Mouse (Mus musculus) forebrain, embryonic 13.5 days (tissue): Measurements from ENCODE around the gene Rxrg. TPM values are rescaled to one million over a fixed set of nuclear protein-coding genes. Genes with fewer than 3 reads are reported as not detected.
A peak's percentile ranks its signal among the peaks of the same experiment; 100 is the strongest.

Source experiments
- ATAC-seq: fragments of 200-750 bp; cut with Nextera tagmentation; 2 replicates; pipeline ENCODE4 v1.8.0; 2017
- H3K27ac ChIP-seq: fragments of 300-500 bp; sonication (generic); 2 replicates; pipeline ENCODE4 v1.5.1; 2015; ENCODE audit warnings: inconsistent platforms, mild to moderate bottlenecking, moderate library complexity
- H3K27me3 ChIP-seq: fragments of 300-500 bp; sonication (generic); 2 replicates; pipeline ENCODE4 v1.6.1; 2015; ENCODE audit warnings: mild to moderate bottlenecking, inconsistent platforms
- H3K36me3 ChIP-seq: fragments of 300-500 bp; sonication (generic); 2 replicates; pipeline ENCODE4 v1.6.1; 2015; ENCODE audit warnings: mild to moderate bottlenecking, inconsistent platforms; ENCODE audit not compliant: poor library complexity, severe bottlenecking
- H3K4me1 ChIP-seq: fragments of 300-500 bp; sonication (generic); 2 replicates; pipeline ENCODE4 v1.6.1; 2015; ENCODE audit warnings: inconsistent platforms
- H3K4me2 ChIP-seq: fragments of 300-500 bp; sonication (generic); 2 replicates; pipeline ENCODE4 v1.6.1; 2015; ENCODE audit warnings: inconsistent platforms, mild to moderate bottlenecking, moderate library complexity
- H3K4me3 ChIP-seq: fragments of 300-500 bp; sonication (generic); 2 replicates; pipeline ENCODE4 v1.5.1; 2015; ENCODE audit warnings: mild to moderate bottlenecking, inconsistent platforms
- H3K9ac ChIP-seq: fragments of 300-500 bp; sonication (generic); 2 replicates; pipeline ENCODE4 v1.6.1; 2015; ENCODE audit warnings: mild to moderate bottlenecking, inconsistent platforms
- H3K9me3 ChIP-seq: fragments of 300-500 bp; sonication (generic); replicated peaks from 2 replicates; pipeline ENCODE4 v1.6.1; 2016; ENCODE audit warnings: inconsistent platforms
- WGBS: fragments of 180-500 bp; shearing (Covaris S2); methylation state at CpG from one replicate; pipeline ENCODE4 v1.1.7; 2015; 5-methylcytosine and 5-hydroxymethylcytosine counted together
- polyA plus RNA-seq: library from polyadenylated mRNA; unstranded; fragments of >200 nt; fragmentation: Nextera tagmentation; extraction: Ambion mirVana; gene quantifications from 2 replicates; pipeline ENCODE4 v1.2.1, GENCODE M21; 2015

Rxrg gene
- polyA plus RNA-seq, 1 experiment from 2014 or later = 5.6 TPM

DNA sequence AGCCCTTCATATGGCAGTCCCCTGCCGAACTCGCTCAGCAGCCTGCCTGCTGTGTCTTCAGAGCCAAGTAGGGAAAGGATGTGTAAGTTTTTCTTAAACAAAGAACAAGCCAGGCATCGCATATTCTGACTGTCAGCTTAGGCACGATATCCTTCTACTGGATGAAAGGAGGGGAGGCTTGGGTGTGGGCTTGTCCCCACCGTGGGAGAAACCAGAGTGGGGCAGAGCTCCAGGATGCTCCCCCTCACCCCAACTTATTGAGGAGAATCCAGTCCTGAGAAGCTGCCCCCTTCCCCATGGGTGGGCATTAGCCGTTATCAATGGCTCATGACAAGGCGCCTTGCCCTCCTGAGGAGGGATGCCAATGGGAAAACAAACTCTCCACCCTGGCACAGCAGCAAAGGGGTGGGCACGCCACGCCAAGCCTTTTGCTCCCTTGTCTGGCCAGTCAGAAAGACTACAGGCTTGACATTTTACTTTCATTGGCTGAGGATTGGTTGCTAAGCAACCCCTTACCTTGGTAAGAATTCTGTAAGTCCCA is 10.1 kb downstream of the Rxrg start:
- peaks cover 3% of the 10 kb centered on the region; the same call in 1 of the 2 replicates for H3K27me3 ChIP-seq
- no peaks in the 10 kb centered on the region for H3K9me3 ChIP-seq
- H3K9ac ChIP-seq = no peak overlapping the region
- H3K36me3 ChIP-seq = no peaks in the 10 kb centered on the region
- H3K4me3 ChIP-seq = 0 out of 2 replicates have a peak overlapping the region, but pooled peaks have one; percentile 2
- ATAC-seq = peak; percentile 80
- no peak overlapping the region for H3K27ac ChIP-seq
- WGBS = 16% methylated on average over 9 of the region's 9 CpGs
- H3K4me2 ChIP-seq = peak overlapping the region; percentile 48
- peaks cover 17% of the 10 kb centered on the region for H3K4me1 ChIP-seq

DNA sequence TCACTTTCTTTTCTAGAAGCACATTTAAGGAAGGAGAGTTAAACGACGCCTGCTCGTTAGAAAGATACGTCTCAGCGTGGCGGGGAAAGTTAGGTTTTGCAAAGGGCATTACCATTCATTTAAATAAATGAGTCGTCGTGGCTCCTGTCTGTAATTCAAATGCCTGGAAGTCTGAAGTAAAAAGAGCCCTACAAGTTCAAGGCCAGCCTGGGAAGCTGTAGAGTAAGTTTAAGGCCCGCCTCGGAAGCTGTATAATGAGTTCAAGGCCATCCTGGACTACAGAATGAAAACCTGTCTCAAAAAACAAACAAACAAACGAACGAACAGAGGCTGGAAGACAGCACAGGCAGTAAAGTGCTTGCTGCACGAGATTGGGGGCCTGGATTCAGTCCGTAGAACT is 18.9 kb downstream of the Rxrg start:
- no peaks in the 10 kb centered on the region for H3K36me3 ChIP-seq
- peaks cover 3% of the 10 kb centered on the region; the same call in 1 of the 2 replicates for H3K27me3 ChIP-seq
- no peak overlapping the region for H3K4me2 ChIP-seq
- no peak overlapping the region for H3K9ac ChIP-seq
- WGBS = 57% methylated on average over 14 of the region's 14 CpGs
- no peak overlapping the region for H3K27ac ChIP-seq
- ATAC-seq = no peak
- no peaks in the 10 kb centered on the region for H3K4me1 ChIP-seq
- no peaks in the 10 kb centered on the region for H3K9me3 ChIP-seq
- H3K4me3 ChIP-seq = no peak overlapping the region

DNA sequence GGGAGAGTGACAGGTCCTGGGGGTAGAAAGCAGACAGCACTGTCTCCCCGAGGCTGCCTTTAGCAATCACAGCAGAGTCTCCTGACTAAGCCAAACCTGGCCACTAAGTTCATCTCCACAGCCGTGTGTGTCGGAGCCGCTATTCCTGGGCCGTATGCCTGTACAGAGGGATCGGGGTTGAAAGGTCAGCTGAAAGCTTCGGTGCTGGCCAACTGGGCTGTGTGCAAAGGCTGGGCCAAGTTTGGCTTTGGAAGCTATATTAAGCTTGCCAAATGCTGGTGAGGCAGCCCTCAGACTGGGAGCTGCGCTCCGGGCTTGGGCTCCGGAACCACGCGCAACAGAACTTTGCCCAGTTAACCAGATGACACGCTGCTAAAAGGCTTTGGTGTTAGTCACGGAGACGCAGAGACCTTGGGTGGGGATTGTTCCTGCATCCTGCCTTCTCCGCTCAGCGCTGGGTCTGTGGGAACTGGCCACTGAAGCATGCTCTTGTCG is 19.9 kb downstream of the Rxrg start:
- ATAC-seq = peak; percentile 21; the same call in 1 of the 2 replicates
- Histone ChIP-seq H3K9ac (no peak overlapping the region), H3K4me2 (no peak overlapping the region), H3K27ac (no peak overlapping the region), H3K36me3 (no peaks in the 10 kb centered on the region), H3K4me3 (no peak overlapping the region), H3K4me1 (no peaks in the 10 kb centered on the region), H3K9me3 (no peaks in the 10 kb centered on the region), H3K27me3 (peaks cover 2% of the 10 kb centered on the region; the same call in 1 of the 2 replicates)
- 87% methylated on average over 18 of the region's 18 CpGs for WGBS

DNA sequence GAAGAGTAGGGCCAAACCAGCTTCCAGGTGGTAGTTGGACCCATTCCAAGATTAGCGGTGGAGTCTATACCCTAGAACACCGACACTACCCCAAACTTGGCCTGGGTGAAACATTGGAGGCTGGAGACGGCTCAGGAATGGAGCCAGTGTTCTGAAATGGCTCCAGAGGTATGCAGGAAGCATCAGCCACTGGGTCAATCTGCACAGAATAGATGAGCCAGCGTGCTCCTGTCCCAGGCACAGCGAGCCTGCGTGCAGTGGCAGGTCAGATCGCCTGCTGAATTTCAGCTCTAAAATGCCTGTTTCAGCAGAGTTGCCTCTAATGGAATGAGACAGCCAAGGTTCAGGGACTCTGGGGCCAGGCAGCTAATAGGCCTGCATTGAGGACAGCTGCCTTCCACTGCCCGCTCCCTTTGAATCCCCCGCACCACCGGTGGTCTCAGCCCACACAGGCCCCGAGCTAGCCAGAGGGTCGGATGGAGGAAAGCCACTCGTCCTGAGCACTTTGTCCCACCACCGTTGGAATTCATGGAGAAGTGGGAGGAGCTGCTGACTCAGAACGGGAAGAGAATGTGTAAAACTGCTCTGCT is 22.1 kb downstream of the Rxrg start:
- WGBS = 69% methylated on average over 15 of the region's 15 CpGs
- H3K9ac ChIP-seq = no peak overlapping the region

DNA sequence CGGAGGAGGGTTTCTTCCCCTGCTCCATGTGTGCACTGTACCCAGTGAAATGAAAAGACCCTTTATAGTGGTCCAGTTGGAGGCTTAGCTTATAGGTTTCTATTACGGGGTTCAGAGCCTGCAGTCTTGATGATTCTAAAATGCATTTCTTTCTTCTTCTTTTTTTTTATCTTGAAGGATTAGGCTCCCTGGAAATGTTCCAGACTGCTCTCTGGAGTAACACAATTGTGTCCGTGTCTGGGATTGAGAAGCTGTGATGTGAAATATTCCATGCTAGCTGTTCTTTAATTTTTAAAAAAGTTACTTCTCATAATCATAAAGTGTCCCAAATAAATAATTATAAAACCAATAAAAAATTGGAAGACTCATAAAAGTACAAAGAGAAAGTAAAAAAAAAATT is 26.9 kb downstream of the Rxrg start:
- H3K27me3 ChIP-seq = no peaks in the 10 kb centered on the region
- H3K9ac ChIP-seq = no peak overlapping the region
- 55% methylated on average over 3 of the region's 3 CpGs for WGBS

More for the DNA sequence above, 22.1 kb downstream of the Rxrg start:
- Histone ChIP-seq H3K36me3 (no peaks in the 10 kb centered on the region), H3K9me3 (no peaks in the 10 kb centered on the region), H3K27ac (no peak overlapping the region), H3K27me3 (no peaks in the 10 kb centered on the region), H3K4me1 (no peaks in the 10 kb centered on the region), H3K4me2 (no peak overlapping the region), H3K4me3 (no peak overlapping the region)
- no peak for ATAC-seq

DNA sequence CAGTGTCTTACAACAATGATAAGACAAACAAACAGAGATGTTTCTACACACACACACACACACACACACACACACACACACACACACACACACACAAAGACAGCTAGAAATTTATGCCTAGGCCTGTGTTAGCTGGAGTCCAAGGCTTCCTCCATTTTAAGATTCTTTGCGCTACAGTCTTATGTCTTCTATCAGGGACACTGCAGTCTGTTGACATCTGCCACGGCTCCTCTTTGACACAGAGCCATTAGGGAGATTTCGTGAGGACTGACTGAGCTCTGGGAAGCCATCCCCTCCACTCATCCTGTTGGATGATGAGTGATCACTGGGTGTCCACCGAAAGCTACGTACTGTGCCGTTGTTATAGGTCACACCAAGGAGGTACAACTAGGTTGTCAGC is 33.6 kb downstream of the Rxrg start:
- WGBS = 91% methylated on average over 6 of the region's 6 CpGs
- no peak overlapping the region for H3K9ac ChIP-seq
- no peaks in the 10 kb centered on the region for H3K36me3 ChIP-seq
- no peaks in the 10 kb centered on the region for H3K27me3 ChIP-seq
- no peak overlapping the region for H3K4me2 ChIP-seq
- no peaks in the 10 kb centered on the region for H3K4me1 ChIP-seq
- no peak overlapping the region for H3K4me3 ChIP-seq
- ATAC-seq = no peak
- H3K9me3 ChIP-seq = no peaks in the 10 kb centered on the region
- no peak overlapping the region for H3K27ac ChIP-seq

More for the DNA sequence above, 26.9 kb downstream of the Rxrg start:
- Histone ChIP-seq H3K4me1 (no peaks in the 10 kb centered on the region), H3K27ac (no peak overlapping the region), H3K9me3 (no peaks in the 10 kb centered on the region), H3K4me2 (no peak overlapping the region), H3K36me3 (no peaks in the 10 kb centered on the region), H3K4me3 (no peak overlapping the region)
- no peak for ATAC-seq

DNA sequence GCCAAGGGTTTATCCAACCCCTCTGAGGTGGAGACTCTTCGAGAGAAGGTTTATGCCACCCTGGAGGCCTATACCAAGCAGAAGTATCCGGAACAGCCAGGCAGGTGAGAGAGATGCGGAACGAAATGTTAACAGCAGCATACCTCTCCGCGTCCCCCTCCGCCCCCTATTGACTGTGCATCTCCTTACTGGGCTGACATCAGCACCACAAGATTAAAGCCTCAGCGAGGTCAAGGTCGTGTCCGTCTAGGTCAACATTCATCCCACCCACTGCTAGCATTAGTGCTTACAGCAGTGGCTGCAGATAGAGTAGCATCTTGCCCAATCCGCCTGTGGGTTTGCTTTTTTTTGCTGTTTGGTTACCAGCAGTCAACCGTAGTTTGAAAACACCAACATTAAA is 37.5 kb downstream of the Rxrg start:
- Histone ChIP-seq H3K27me3 (peaks cover 5% of the 10 kb centered on the region; the same call in 1 of the 2 replicates), H3K27ac (no peak overlapping the region), H3K9me3 (no peaks in the 10 kb centered on the region), H3K36me3 (no peaks in the 10 kb centered on the region), H3K4me3 (no peak overlapping the region), H3K4me1 (no peaks in the 10 kb centered on the region), H3K4me2 (no peak overlapping the region), H3K9ac (no peak overlapping the region)
- ATAC-seq = no peak
- WGBS = 58% methylated on average over 12 of the region's 12 CpGs

DNA sequence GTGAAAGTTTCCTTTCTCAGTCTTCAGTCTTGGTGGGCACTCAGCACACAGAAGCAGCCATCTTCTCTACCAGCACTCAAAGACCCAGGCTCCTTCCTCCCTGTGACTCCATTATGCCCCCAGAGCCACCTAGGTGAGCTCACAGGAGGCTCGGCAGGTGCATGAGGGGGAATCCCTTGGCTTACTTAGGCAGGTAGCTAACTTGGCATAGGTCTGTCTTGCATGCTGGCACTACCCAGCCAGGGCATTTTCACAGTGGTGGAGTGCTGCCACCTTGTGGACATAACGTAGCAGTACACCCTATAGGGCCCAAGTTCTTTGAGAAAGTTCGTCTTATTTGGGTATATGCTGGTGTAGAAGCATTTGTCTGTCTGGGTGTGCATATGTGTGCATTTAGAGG is 38.8 kb downstream of the Rxrg start:
- Histone ChIP-seq H3K4me2 (no peak overlapping the region), H3K27me3 (peaks cover 5% of the 10 kb centered on the region; the same call in 1 of the 2 replicates), H3K9ac (no peak overlapping the region), H3K9me3 (no peaks in the 10 kb centered on the region), H3K36me3 (no peaks in the 10 kb centered on the region), H3K27ac (no peak overlapping the region), H3K4me3 (no peak overlapping the region), H3K4me1 (no peaks in the 10 kb centered on the region)
- peak; percentile 52 for ATAC-seq
- 8% methylated on average over 3 of the region's 3 CpGs for WGBS

DNA sequence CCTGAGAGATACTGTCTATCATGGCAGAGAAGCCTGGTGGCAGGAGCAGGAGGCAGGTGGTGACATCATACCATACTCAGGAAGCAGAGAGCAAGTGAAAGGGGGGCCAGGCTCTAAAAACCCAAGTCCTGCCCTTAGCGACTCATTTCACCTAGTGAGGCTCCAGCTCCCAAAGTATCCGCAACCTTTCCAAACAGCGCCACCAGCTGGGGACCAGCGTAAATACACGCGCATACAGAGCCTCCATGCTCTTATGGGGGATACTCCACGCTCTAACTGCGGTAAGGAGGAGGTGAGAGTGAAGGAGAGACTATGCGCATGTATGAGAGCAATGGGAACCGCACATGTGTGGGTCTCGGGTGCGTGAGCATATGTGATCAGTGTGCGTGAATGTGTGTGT is 39.9 kb downstream of the Rxrg start:
- no peak overlapping the region for H3K27ac ChIP-seq

DNA sequence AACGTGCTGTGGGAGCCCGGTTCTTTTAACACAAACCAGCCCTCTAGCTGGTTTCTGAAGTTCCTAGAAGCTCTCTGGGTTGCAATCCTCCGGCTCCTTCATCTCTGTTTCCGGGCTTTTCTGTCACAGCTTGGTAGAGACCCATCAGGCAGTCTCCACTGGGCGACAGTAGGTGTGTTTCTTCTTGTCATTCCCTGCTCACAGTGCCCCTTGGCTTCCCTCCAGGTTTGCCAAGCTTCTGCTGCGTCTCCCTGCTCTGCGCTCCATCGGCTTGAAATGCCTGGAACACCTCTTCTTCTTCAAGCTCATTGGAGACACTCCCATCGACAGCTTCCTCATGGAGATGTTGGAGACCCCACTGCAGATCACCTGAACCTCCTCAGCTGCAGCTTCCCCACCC is 40.7 kb downstream of the Rxrg start:
- no peaks in the 10 kb centered on the region for H3K9me3 ChIP-seq
- no peak overlapping the region for H3K4me3 ChIP-seq
- H3K9ac ChIP-seq = no peak overlapping the region
- no peak for ATAC-seq
- WGBS = 76% methylated on average over 9 of the region's 9 CpGs
- H3K4me1 ChIP-seq = no peaks in the 10 kb centered on the region
- no peak overlapping the region for H3K27ac ChIP-seq
- no peak overlapping the region for H3K4me2 ChIP-seq
- H3K27me3 ChIP-seq = peaks cover 8% of the 10 kb centered on the region; the same call in 1 of the 2 replicates
- H3K36me3 ChIP-seq = no peaks in the 10 kb centered on the region

More for the DNA sequence above, 39.9 kb downstream of the Rxrg start:
- ATAC-seq = peak; percentile 37; the same call in 1 of the 2 replicates
- H3K9ac ChIP-seq = no peak overlapping the region
- H3K36me3 ChIP-seq = no peaks in the 10 kb centered on the region
- no peak overlapping the region for H3K4me3 ChIP-seq
- no peak overlapping the region for H3K4me2 ChIP-seq
- no peaks in the 10 kb centered on the region for H3K4me1 ChIP-seq
- H3K9me3 ChIP-seq = no peaks in the 10 kb centered on the region
- 26% methylated on average over 13 of the region's 13 CpGs for WGBS
- H3K27me3 ChIP-seq = peaks cover 6% of the 10 kb centered on the region; the same call in 1 of the 2 replicates

DNA sequence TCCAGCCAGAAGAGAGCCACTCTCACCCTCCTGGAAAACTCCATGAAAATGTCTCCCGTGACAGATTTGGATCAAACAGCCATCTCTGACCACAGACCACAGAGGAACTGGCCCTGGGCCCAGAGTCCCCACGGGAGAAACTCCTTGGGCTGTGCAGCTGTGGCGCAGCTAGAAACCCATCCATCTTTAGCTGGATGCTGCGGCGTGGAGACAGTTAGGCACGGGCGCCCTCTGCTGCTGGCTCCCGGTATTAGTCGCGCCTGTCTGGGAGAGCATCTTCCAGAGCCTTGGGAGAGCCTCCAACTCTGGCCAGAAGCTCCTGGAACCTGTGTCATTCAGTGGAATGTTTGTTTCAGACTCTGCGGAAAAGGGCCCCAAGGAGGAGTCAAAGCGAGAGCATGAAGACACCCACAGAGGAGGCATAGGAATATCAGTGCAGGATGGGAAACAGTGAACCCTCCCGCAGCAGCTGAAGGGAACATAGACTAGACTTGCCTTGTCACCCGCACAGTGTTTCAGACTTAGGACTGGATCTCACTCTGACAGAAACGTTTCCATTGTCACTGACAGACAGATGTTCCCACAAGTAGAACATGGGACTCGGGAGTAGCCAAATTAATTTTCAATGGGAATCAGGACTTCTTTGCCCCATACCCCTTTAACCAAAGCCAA is 46.8 kb downstream of the Rxrg start:
- H3K4me3 ChIP-seq = no peak overlapping the region
- WGBS = 19% methylated on average over 16 of the region's 16 CpGs
- H3K36me3 ChIP-seq = no peaks in the 10 kb centered on the region
- ATAC-seq = peak; percentile 75
- H3K27me3 ChIP-seq = peaks cover 8% of the 10 kb centered on the region; the same call in 1 of the 2 replicates
- H3K9ac ChIP-seq = no peak overlapping the region
- H3K4me2 ChIP-seq = no peak overlapping the region
- no peaks in the 10 kb centered on the region for H3K9me3 ChIP-seq
- H3K27ac ChIP-seq = no peak overlapping the region
- no peaks in the 10 kb centered on the region for H3K4me1 ChIP-seq

DNA sequence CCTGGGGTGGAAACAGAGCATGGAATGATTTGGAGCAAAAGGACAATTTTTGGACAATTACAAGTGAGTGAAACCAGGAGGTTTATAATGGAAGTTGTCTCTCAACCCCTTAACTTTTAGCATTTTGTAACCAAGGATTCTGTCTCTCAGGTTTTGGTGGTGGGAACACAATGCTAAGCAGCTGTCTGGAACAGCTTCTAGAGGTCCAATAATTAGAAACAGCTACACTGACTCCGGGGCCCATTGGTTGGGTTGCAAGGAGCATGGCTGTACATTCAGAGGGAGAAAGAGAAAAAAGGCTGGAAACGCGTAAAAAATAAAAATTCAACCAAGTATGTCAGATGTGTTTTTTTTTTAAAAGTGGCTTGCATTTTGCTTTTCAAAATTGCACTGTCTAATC is 50.5 kb downstream of the Rxrg start:
- Histone ChIP-seq H3K4me2 (no peak overlapping the region), H3K9me3 (no peaks in the 10 kb centered on the region), H3K4me1 (no peaks in the 10 kb centered on the region), H3K27me3 (peaks cover 5% of the 10 kb centered on the region; the same call in 1 of the 2 replicates), H3K27ac (no peak overlapping the region), H3K9ac (no peak overlapping the region), H3K4me3 (no peak overlapping the region), H3K36me3 (no peaks in the 10 kb centered on the region)
- ATAC-seq = no peak
- 91% methylated on average over 3 of the region's 3 CpGs for WGBS
